Mouse (Mus musculus): ENCODE measurements around the gene Fabp1. TPM values are rescaled to one million over a fixed set of nuclear protein-coding genes. Genes with fewer than 3 reads are reported as not detected.

The Fabp1 gene
- polyA plus RNA-seq, 1 experiment: 0.47 TPM

DNA sequence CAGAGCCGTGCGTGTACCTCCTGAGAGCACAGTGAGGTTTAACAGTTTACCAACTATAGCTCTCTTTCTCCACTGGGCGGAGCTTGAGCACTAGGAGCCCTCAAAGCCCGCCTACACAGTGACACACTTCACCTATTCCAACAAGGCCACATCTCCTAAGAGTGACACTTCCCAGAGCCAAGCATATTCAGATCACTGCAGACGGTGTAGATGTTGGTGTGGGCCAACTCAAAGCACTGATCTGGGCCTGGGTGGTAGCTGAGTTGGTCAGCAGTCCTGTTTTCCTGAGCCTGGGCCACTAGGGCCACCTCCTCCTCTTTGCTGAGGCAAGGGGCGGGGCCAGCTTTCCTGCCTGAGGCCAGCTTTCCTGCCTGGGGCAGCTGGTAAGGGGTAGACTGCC is 35.2 kb upstream of the Fabp1 start:
- H3K27ac ChIP-seq (ENCODE audit: control insufficient read depth, insufficient read depth, low read length): no peak overlapping the region
- DNase-seq: peak; percentile 53
- no peaks in the 10 kb centered on the region for H3K36me3 ChIP-seq (ENCODE audit: control insufficient read depth, insufficient read depth, low read length)
- no peak overlapping the region for H3K4me3 ChIP-seq (ENCODE audit: control insufficient read depth, insufficient read depth, low read length)
- H3K27me3 ChIP-seq (ENCODE audit: control insufficient read depth, insufficient read depth, low read length): no peaks in the 10 kb centered on the region
- TF ChIP-seq POLR2A (IDR thresholded peaks at IDR 0.05; ENCODE audit: control insufficient read depth, extremely low read depth, insufficient read depth, low read length, poor library complexity): no peak
- no peak for TF ChIP-seq CTCF (IDR thresholded peaks at IDR 0.05; ENCODE audit: borderline replicate concordance, control insufficient read depth, extremely low read depth, insufficient read depth, low read length, poor library complexity)
- 40% methylated on average over 6 of the region's 6 CpGs for WGBS
- H3K4me1 ChIP-seq (replicated peaks; ENCODE audit: control insufficient read depth, insufficient read depth, low read length): peaks cover 4% of the 10 kb centered on the region

DNA sequence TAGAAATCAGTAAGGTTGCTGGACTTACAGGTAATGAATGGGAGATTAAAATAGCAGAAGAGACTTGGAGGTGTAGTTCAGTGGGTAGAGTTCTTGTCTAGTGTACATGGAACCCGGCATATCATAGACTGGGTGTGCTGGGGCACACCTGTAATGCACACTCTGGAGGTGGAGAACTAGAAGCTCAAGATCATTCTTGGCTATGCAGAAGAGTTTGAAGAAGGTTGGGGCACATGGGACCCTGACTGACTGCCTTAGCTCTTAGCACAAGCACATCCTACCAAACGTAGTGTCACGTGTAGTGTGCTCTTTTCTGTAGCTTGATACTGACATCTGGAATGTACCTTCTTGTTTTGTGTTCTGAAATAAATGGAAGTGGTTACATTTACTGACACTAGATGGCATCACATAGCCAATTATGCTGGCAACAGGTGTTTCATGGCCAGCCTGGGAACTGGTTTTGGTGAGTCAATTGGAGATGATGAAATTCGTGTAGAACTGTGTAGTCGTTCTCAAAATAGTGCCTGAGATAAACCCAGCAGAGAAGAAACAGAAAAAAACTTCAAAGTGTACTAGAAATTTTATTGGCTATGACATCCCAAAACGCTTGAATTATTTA is 33.0 kb upstream of the Fabp1 start:
- no peaks in the 10 kb centered on the region for H3K36me3 ChIP-seq (ENCODE audit: control insufficient read depth, insufficient read depth, low read length)
- no peaks in the 10 kb centered on the region for H3K27me3 ChIP-seq (ENCODE audit: control insufficient read depth, insufficient read depth, low read length)
- no peak for TF ChIP-seq POLR2A (IDR thresholded peaks at IDR 0.05; ENCODE audit: control insufficient read depth, extremely low read depth, insufficient read depth, low read length, poor library complexity)
- H3K4me1 ChIP-seq (replicated peaks; ENCODE audit: control insufficient read depth, insufficient read depth, low read length): peaks cover 4% of the 10 kb centered on the region
- H3K27ac ChIP-seq (ENCODE audit: control insufficient read depth, insufficient read depth, low read length): no peak overlapping the region
- WGBS: 31% methylated on average over 6 of the region's 6 CpGs
- no peak overlapping the region for H3K4me3 ChIP-seq (ENCODE audit: control insufficient read depth, insufficient read depth, low read length)
- DNase-seq: no peak

DNA sequence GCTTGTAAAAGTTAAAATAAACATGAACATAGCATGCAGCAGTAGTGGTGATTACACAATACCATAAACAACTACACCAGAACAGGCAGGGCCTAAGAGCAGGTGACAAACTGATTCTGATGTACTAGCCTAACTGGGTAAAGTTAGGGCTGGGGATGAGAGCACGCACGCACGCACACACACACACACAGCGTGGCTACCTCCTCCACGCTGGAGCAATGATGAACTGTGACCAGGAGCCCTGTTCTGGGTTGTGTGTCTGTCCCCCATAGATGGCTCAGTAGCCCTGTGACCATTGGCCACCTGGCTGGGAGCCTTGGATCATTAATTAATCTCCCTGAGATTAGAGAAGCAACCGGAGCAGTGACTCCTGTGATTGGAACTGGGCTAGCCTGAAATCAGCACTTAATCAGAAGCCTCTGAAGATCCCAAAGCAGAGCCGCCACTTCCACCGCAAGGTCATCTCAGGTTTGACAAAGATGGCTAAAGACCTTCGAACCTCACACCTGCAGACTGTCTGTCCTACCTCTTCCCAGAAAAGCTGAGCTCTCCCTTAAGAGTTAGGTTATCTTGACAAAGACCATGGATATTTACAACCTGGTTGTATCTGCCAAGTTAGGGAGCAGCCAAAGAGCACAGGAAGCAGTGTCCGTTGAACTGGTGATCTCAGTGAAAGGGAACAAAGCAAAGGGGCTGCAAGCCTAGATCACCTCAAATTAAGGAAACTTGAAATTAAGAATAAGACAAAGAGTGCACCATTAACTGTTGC is 26.6 kb upstream of the Fabp1 start:
- no peak overlapping the region for H3K4me3 ChIP-seq (ENCODE audit: control insufficient read depth, insufficient read depth, low read length)
- H3K27me3 ChIP-seq (ENCODE audit: control insufficient read depth, insufficient read depth, low read length): no peaks in the 10 kb centered on the region
- H3K4me1 ChIP-seq (replicated peaks; ENCODE audit: control insufficient read depth, insufficient read depth, low read length): no peaks in the 10 kb centered on the region
- 94% methylated on average over 10 of the region's 10 CpGs for WGBS
- no peak for DNase-seq
- H3K36me3 ChIP-seq (ENCODE audit: control insufficient read depth, insufficient read depth, low read length): no peaks in the 10 kb centered on the region
- H3K27ac ChIP-seq (ENCODE audit: control insufficient read depth, insufficient read depth, low read length): no peak overlapping the region
- no peak for TF ChIP-seq POLR2A (IDR thresholded peaks at IDR 0.05; ENCODE audit: control insufficient read depth, extremely low read depth, insufficient read depth, low read length, poor library complexity)
- TF ChIP-seq CTCF (IDR thresholded peaks at IDR 0.05; ENCODE audit: borderline replicate concordance, control insufficient read depth, extremely low read depth, insufficient read depth, low read length, poor library complexity): no peak

DNA sequence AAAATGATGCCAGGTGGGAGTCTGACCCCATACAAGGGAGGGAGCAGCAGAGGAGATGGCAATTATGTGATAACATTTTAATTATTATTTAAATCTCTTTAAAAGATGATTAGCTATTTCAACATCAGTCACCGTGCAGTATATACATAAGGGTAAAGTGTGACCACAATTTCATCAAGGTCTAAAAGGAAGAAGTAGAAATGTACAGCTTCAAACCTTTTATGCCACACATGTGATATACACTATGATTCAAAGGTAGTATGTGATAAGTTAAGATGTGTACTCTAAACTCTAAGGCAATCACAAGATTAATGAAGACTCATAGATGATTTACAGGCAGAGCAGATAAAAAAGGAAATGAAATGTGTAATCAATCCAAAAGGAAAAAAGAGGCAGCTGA is 19.0 kb upstream of the Fabp1 start:
- 88% methylated on average over 1 of the region's 1 CpGs for WGBS
- no peak overlapping the region for H3K4me3 ChIP-seq (ENCODE audit: control insufficient read depth, insufficient read depth, low read length)
- TF ChIP-seq POLR2A (IDR thresholded peaks at IDR 0.05; ENCODE audit: control insufficient read depth, extremely low read depth, insufficient read depth, low read length, poor library complexity) (no peak), CTCF (IDR thresholded peaks at IDR 0.05; ENCODE audit: borderline replicate concordance, control insufficient read depth, extremely low read depth, insufficient read depth, low read length, poor library complexity) (no peak)
- no peak for DNase-seq
- no peaks in the 10 kb centered on the region for H3K27me3 ChIP-seq (ENCODE audit: control insufficient read depth, insufficient read depth, low read length)
- no peak overlapping the region for H3K27ac ChIP-seq (ENCODE audit: control insufficient read depth, insufficient read depth, low read length)
- H3K36me3 ChIP-seq (ENCODE audit: control insufficient read depth, insufficient read depth, low read length): no peaks in the 10 kb centered on the region
- no peaks in the 10 kb centered on the region for H3K4me1 ChIP-seq (replicated peaks; ENCODE audit: control insufficient read depth, insufficient read depth, low read length)

DNA sequence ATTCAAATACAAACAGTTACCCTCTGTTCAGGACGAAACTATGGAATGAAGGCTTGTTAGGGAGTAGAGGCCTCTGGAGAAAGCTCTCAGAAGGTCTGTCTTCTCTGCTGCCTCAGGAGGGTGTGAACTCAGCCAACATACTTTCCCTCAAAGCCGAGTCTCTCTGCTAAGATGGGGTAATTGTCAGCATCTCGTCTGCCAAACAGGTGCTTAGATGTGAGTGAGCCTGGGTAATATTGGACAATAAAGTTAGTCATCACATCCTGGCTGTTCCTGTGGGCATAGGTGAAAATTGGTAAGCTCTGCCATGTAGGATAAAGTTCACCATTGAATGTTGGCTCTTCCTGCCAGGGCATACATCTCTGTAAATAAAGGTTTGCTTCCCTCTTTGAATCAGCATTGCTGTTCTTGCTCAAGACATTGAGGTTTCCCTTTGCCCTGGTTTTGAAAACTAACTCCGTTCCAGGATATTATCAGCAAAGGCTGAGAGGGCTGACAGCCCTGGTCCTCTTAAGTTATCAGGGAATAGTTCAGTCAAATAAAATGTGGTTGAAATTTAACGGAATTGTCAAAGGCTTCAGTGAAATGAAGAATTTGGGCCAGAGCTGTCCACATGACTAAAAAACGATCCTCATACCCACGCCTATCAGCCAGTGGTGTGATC is 14.6 kb upstream of the Fabp1 start:
- no peak overlapping the region for H3K4me3 ChIP-seq (ENCODE audit: control insufficient read depth, insufficient read depth, low read length)
- H3K27me3 ChIP-seq (ENCODE audit: control insufficient read depth, insufficient read depth, low read length): no peaks in the 10 kb centered on the region
- TF ChIP-seq POLR2A (IDR thresholded peaks at IDR 0.05; ENCODE audit: control insufficient read depth, extremely low read depth, insufficient read depth, low read length, poor library complexity) (no peak), CTCF (IDR thresholded peaks at IDR 0.05; ENCODE audit: borderline replicate concordance, control insufficient read depth, extremely low read depth, insufficient read depth, low read length, poor library complexity) (no peak)
- no peaks in the 10 kb centered on the region for H3K36me3 ChIP-seq (ENCODE audit: control insufficient read depth, insufficient read depth, low read length)
- DNase-seq: no peak
- WGBS: 91% methylated on average over 7 of the region's 7 CpGs
- no peak overlapping the region for H3K27ac ChIP-seq (ENCODE audit: control insufficient read depth, insufficient read depth, low read length)
- H3K4me1 ChIP-seq (replicated peaks; ENCODE audit: control insufficient read depth, insufficient read depth, low read length): no peaks in the 10 kb centered on the region

DNA sequence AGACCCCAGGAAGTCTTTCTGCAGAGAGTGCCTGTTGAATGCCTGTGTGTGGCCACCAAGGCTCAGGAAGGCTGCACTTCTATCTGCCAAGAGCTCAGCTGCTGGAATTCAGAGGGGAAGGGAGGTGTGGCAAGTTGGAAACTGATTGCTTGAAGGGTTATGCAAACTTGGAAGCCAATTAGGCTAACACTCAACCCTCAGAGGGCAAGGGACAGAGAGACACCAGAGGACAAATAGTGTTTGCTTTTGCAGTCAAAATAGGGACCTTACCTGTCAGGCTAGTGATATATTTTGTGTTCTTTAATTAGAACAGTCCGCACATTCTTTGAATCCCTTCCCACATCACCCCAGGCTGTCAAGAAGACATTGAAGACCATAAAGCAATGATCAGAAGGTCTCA is 10.0 kb upstream of the Fabp1 start:
- WGBS: 88% methylated on average over 1 of the region's 1 CpGs

More for the DNA sequence above, 10.0 kb upstream of the Fabp1 start:
- Histone ChIP-seq H3K27me3 (ENCODE audit: control insufficient read depth, insufficient read depth, low read length) (no peaks in the 10 kb centered on the region), H3K4me1 (replicated peaks; ENCODE audit: control insufficient read depth, insufficient read depth, low read length) (no peaks in the 10 kb centered on the region), H3K36me3 (ENCODE audit: control insufficient read depth, insufficient read depth, low read length) (no peaks in the 10 kb centered on the region), H3K27ac (ENCODE audit: control insufficient read depth, insufficient read depth, low read length) (no peak overlapping the region), H3K4me3 (ENCODE audit: control insufficient read depth, insufficient read depth, low read length) (no peak overlapping the region)
- TF ChIP-seq POLR2A (IDR thresholded peaks at IDR 0.05; ENCODE audit: control insufficient read depth, extremely low read depth, insufficient read depth, low read length, poor library complexity) (no peak), CTCF (IDR thresholded peaks at IDR 0.05; ENCODE audit: borderline replicate concordance, control insufficient read depth, extremely low read depth, insufficient read depth, low read length, poor library complexity) (no peak)
- no peak for DNase-seq

All from thymus, adult 2 months (tissue).